Mouse (Mus musculus) gastrocnemius, postnatal 25 days (tissue): ENCODE results near the gene Hint3. TPM values are rescaled to one million over a fixed set of nuclear protein-coding genes. Genes with fewer than 3 reads are reported as not detected.
A peak's percentile ranks its signal among the peaks of the same experiment; 100 is the strongest.
"Not testable (repeated sequence)": the region's sequence is repeated elsewhere in the genome, so short reads cannot be mapped to it uniquely, and the experiment has no call there.

ENCODE experiments used
- DNase-seq: peaks from one replicate; pipeline ENCODE4 v3.0.0; 2022
- long read RNA-seq, 2 experiments: library from polyadenylated mRNA; stranded (forward); transcript quantifications; one replicate each; pipeline ENCODE4 v2.0.0; 2021
- total RNA-seq, 2 experiments: library from RNA; stranded (reverse); gene quantifications; 1 replicate in 1 of 2; 2 replicates in 1 of 2; pipeline ENCODE4 v1.2.3; 2021

The Hint3 gene
- 10 to 100 TPM; 46.9 to 54.1 TPM for total RNA-seq
- long read RNA-seq, experiment 1, transcript Hint3-203 (5 exons, 875 nt) = major isoform, 151 of 159 reads
- long read RNA-seq, experiment 1, partial matches to known transcripts = 4 of 159 reads
- long read RNA-seq, experiment 1, other reads (novel, unspliced or antisense) = 4 of 159 reads
- long read RNA-seq, experiment 2, transcript Hint3-203 (5 exons, 875 nt) = major isoform, 112 of 114 reads
- long read RNA-seq, experiment 2, partial matches to known transcripts = 0 of 114 reads
- long read RNA-seq, experiment 2, other reads (novel, unspliced or antisense) = 2 of 114 reads

- DNase-seq = no peak
These were observed at the start of gene Hint3 for GRCm38 (mm10) chr10:30629513-30629912. Gene Hint3, minus strand, starts transcription at chr10:30629632.

- no peak for DNase-seq
These were observed 48.6 kb upstream of the Hint3 start for GRCm38 (mm10) chr10:30678051-30678450.

- DNase-seq = no peak
These were observed 45.4 kb upstream of the Hint3 start for GRCm38 (mm10) chr10:30674825-30675224.

- no peak for DNase-seq
These were observed 37.1 kb upstream of the Hint3 start for GRCm38 (mm10) chr10:30666580-30666979.

- no peak for DNase-seq
These were observed 31.3 kb upstream of the Hint3 start for GRCm38 (mm10) chr10:30660564-30661328.

GRCm38 (mm10) chr10:30655655-30656054 is 26.2 kb upstream of the Hint3 start:
- no peak for DNase-seq

GRCm38 (mm10) chr10:30647681-30648080 is 18.2 kb upstream of the Hint3 start:
- DNase-seq = no peak

GRCm38 (mm10) chr10:30638216-30638615 is 8.8 kb upstream of the Hint3 start:
- DNase-seq = no peak

- not testable (repeated sequence) for DNase-seq
These were observed 7.2 kb upstream of the Hint3 start for GRCm38 (mm10) chr10:30636474-30637154.

- DNase-seq = no peak
These were observed 3.3 kb upstream of the Hint3 start for GRCm38 (mm10) chr10:30632718-30633117.

GRCm38 (mm10) chr10:30629977-30630376 is 545 bp upstream of the Hint3 start:
- DNase-seq = no peak

GRCm38 (mm10) chr10:30628444-30628843 is 988 bp downstream of the Hint3 start:
- DNase-seq = not testable (repeated sequence)

- DNase-seq = no peak
These were observed 1.9 kb downstream of the Hint3 start for GRCm38 (mm10) chr10:30627548-30627947.

GRCm38 (mm10) chr10:30624161-30625019 is 5.0 kb downstream of the Hint3 start:
- DNase-seq = no peak

GRCm38 (mm10) chr10:30622928-30623327 is 6.5 kb downstream of the Hint3 start:
- no peak for DNase-seq

- no peak for DNase-seq
These were observed 10.6 kb downstream of the Hint3 start for GRCm38 (mm10) chr10:30618918-30619210.

GRCm38 (mm10) chr10:30618091-30618917 is 11.1 kb downstream of the Hint3 start:
- DNase-seq = peak; percentile 99

- DNase-seq = no peak
These were observed 16.4 kb downstream of the Hint3 start for GRCm38 (mm10) chr10:30613039-30613438.

- DNase-seq = no peak
These were observed 19.8 kb downstream of the Hint3 start for GRCm38 (mm10) chr10:30609614-30610013.

- no peak for DNase-seq
These were observed 21.3 kb downstream of the Hint3 start for GRCm38 (mm10) chr10:30608109-30608508.

GRCm38 (mm10) chr10:30600542-30600966 is 28.9 kb downstream of the Hint3 start, which contains the start of gene Trmt11:
Gene Trmt11, minus strand, starts transcription at chr10:30600749.
- peak; percentile 88 for DNase-seq
